Mouse (Mus musculus): ENCODE measurements around the gene Tex9. TPM values are rescaled to one million over a fixed set of nuclear protein-coding genes. Genes with fewer than 3 reads are reported as not detected.

The Tex9 gene
- polyA plus RNA-seq (2015; fragmentation: Nextera tagmentation; extraction: Ambion mirVana), result 32.6 and 37.3 TPM in 2 replicates

DNA sequence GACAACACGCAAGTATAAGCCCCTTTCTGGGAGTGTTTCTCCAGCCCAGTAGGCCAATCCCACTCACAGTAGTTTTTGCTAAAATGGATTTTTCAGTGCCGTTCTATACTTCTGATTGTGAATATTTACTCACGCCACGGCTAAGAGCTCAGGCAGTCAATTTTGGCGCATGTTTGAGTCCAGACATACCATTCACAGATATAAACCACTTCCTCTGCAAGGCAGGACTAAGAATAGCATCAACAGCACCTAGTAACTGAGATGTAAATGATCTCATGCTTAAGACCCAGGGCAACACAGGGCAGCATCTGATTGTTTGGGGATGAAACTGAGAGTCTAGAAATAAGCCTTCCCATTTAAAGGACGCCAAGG lies at the start of gene Tex9:
Tex9 (minus strand) TSS at position 19 of the 372 bp plus-strand sequence.
- WGBS, result 5% methylated on average over 6 of the region's 6 CpGs
- Histone ChIP-seq H3K9me3 (no peaks in the 10 kb centered on the region), H3K36me3 (replicated peaks) (no peaks in the 10 kb centered on the region), H3K4me3 (peak within 1 kb of the TSS; percentile 76), H3K4me2 (peak within 1 kb of the TSS; percentile 56), H3K4me1 (peaks cover 15% of the 10 kb centered on the region; the same call in 1 of the 2 replicates), H3K27me3 (replicated peaks) (no peaks in the 10 kb centered on the region), H3K27ac (peak within 1 kb of the TSS; percentile 88), H3K9ac (peak within 1 kb of the TSS; percentile 67)
- ATAC-seq (replicated peaks), result peak; percentile 56

DNA sequence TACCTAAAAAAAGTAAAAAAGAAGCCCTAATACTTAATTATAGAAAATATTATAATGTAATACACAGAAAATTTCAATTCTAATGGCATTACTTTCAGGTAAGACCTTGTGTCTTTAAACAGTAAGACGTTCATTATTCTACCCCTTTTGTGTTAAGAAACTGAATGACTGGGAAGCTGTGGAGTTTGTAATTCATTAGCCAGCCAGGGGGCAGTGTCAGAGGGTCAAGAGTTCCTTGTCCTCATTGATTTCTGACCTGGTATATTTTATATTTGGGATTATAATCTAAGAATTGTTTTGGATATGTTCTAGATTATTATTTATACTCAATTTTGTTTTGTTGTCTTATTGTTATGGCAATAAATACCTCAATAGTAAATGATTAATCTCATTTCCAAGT lies 45.1 kb upstream of the Tex9 start:
- Histone ChIP-seq H3K36me3 (replicated peaks) (0 out of 2 replicates have a peak, but pooled peaks cover 3% of the 10 kb centered on the region), H3K4me3 (no peak overlapping the region), H3K4me2 (no peak overlapping the region), H3K9ac (no peak overlapping the region), H3K27ac (no peak overlapping the region), H3K9me3 (no peaks in the 10 kb centered on the region), H3K27me3 (replicated peaks) (no peaks in the 10 kb centered on the region), H3K4me1 (0 out of 2 replicates have a peak, but pooled peaks cover 4% of the 10 kb centered on the region)
- 31% methylated on average over 1 of the region's 1 CpGs for WGBS
- ATAC-seq (replicated peaks), result no peak

DNA sequence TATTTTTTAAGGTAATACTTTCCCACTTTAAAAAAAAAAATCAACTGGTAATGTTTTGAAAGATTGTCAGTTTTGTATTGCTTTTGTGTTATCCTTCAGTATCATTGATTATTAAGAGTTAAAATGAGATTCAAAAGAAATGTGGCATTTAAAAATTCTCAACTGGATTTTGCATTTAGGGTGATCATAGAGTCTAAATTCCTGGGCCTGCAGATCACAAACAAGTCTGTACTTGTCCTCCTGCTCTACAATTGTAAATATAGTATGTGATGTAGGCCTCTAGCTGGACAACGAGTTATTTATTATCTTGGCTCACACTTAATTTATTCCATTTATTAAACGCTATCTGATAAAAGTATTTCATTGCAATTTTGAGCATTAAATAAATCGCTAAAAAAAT lies 43.4 kb upstream of the Tex9 start:
- H3K27ac ChIP-seq, result no peak overlapping the region
- ATAC-seq (replicated peaks), result no peak
- H3K9ac ChIP-seq, result no peak overlapping the region
- 0 out of 2 replicates have a peak, but pooled peaks cover under 1% of the 10 kb centered on the region for H3K36me3 ChIP-seq (replicated peaks)
- no peak overlapping the region for H3K4me3 ChIP-seq
- WGBS, result 83% methylated on average over 3 of the region's 3 CpGs
- H3K4me2 ChIP-seq, result peak overlapping the region; percentile 53; the same call in 1 of the 2 replicates
- H3K9me3 ChIP-seq, result no peaks in the 10 kb centered on the region
- H3K27me3 ChIP-seq (replicated peaks), result no peaks in the 10 kb centered on the region
- H3K4me1 ChIP-seq, result peaks cover 10% of the 10 kb centered on the region

DNA sequence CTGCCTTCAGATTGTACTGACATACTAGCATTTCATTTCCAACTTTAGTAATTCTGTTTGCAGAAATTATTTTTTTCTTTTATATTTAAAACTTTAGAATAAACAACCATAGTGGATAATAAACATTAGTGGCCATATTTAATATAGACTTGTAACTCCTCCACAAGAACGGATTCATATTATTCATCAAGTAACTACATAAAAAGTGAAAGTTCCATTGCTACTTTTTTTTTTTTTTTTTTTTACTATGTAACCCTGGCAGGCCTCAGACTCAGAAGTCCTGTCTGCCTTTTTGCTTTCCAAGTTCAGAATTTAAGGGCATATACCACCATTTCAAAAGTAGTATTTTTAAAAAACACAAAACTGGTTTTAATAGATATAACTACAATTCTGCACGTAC lies 43.0 kb upstream of the Tex9 start:
- Histone ChIP-seq H3K27me3 (replicated peaks) (no peaks in the 10 kb centered on the region), H3K4me1 (peaks cover 11% of the 10 kb centered on the region), H3K9ac (no peak overlapping the region), H3K36me3 (replicated peaks) (no peaks in the 10 kb centered on the region), H3K9me3 (no peaks in the 10 kb centered on the region), H3K4me3 (0 out of 2 replicates have a peak overlapping the region, but pooled peaks have one; percentile 15), H3K4me2 (peak overlapping the region; percentile 53), H3K27ac (no peak overlapping the region)
- ATAC-seq (replicated peaks), result no peak
- WGBS, result 88% methylated on average over 2 of the region's 2 CpGs

- WGBS, result 0% methylated on average over 2 of the region's 2 CpGs
- H3K4me3 ChIP-seq, result peak overlapping the region; percentile 98
- H3K36me3 ChIP-seq (replicated peaks), result no peaks in the 10 kb centered on the region
- H3K4me2 ChIP-seq, result peak overlapping the region; percentile 81
- peak overlapping the region; percentile 97 for H3K9ac ChIP-seq
- H3K4me1 ChIP-seq, result peaks cover 14% of the 10 kb centered on the region
- peak; percentile 21; the same call in 1 of the 2 replicates for ATAC-seq (replicated peaks)
- H3K9me3 ChIP-seq, result no peaks in the 10 kb centered on the region
- H3K27me3 ChIP-seq (replicated peaks), result no peaks in the 10 kb centered on the region
- peak overlapping the region; percentile 100 for H3K27ac ChIP-seq
Observed at GRCm38 (mm10) chr9:72533089-72533415, 41.0 kb upstream of the Tex9 start.

- H3K27me3 ChIP-seq (replicated peaks), result no peaks in the 10 kb centered on the region
- H3K9me3 ChIP-seq, result no peaks in the 10 kb centered on the region
- ATAC-seq (replicated peaks), result peak; percentile 52
- under 1% methylated on average over 51 of the region's 55 CpGs for whole genome bisulfite sequencing
- peak overlapping the region; percentile 98 for H3K4me3 ChIP-seq
- peaks cover 14% of the 10 kb centered on the region for H3K4me1 ChIP-seq
- peak overlapping the region; percentile 100 for H3K27ac ChIP-seq
- H3K36me3 ChIP-seq (replicated peaks), result no peaks in the 10 kb centered on the region
- H3K4me2 ChIP-seq, result peak overlapping the region; percentile 81
- peak overlapping the region; percentile 97 for H3K9ac ChIP-seq
Observed at GRCm38 (mm10) chr9:72532381-72533088, 40.5 kb upstream of the Tex9 start.

GRCm38 (mm10) chr9:72531996-72532380 lies 40.0 kb upstream of the Tex9 start, which contains the start of gene Rfx7:
Rfx7 (plus strand) TSS chr9:72532240.
- H3K4me3 ChIP-seq, result peak within 1 kb of the TSS; percentile 98
- H3K27me3 ChIP-seq (replicated peaks), result no peaks in the 10 kb centered on the region
- H3K9ac ChIP-seq, result peak within 1 kb of the TSS; percentile 97
- WGBS, result under 1% methylated on average over 50 of the region's 63 CpGs
- ATAC-seq (replicated peaks), result peak; percentile 93
- peak within 1 kb of the TSS; percentile 100 for H3K27ac ChIP-seq
- no peaks in the 10 kb centered on the region for H3K36me3 ChIP-seq (replicated peaks)
- peak within 1 kb of the TSS; percentile 81 for H3K4me2 ChIP-seq
- H3K9me3 ChIP-seq, result no peaks in the 10 kb centered on the region
- peaks cover 14% of the 10 kb centered on the region for H3K4me1 ChIP-seq

GRCm38 (mm10) chr9:72531291-72531995 lies 39.4 kb upstream of the Tex9 start:
- H3K4me1 ChIP-seq, result peaks cover 14% of the 10 kb centered on the region
- H3K36me3 ChIP-seq (replicated peaks), result no peaks in the 10 kb centered on the region
- WGBS, result 1% methylated on average over 33 of the region's 35 CpGs
- H3K4me2 ChIP-seq, result peak overlapping the region; percentile 81
- H3K4me3 ChIP-seq, result peak overlapping the region; percentile 98
- no peaks in the 10 kb centered on the region for H3K9me3 ChIP-seq
- H3K9ac ChIP-seq, result peak overlapping the region; percentile 97
- peak; percentile 94 for ATAC-seq (replicated peaks)
- H3K27me3 ChIP-seq (replicated peaks), result no peaks in the 10 kb centered on the region
- peak overlapping the region; percentile 100 for H3K27ac ChIP-seq

DNA sequence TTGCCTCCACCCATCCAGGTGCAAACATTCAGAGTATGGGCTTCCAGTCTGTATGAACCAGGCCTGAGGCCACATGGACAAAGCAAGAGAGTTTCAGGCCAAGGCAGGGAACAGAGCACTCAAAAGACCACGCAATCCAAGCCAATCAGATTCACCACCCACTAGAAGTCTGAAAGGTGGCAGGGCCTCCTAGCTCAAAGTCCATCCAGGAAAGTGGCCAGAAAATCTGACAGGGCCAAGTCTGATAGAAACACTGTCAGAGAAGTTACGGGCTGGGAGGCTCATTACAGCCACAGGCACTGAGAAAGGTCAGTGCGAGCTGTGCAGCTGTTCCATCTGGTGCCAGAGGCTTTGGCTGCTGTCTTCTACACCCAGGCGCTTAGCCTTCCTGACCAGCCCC lies 38.8 kb upstream of the Tex9 start:
- peak overlapping the region; percentile 97 for H3K9ac ChIP-seq
- H3K4me2 ChIP-seq, result peak overlapping the region; percentile 81
- no peaks in the 10 kb centered on the region for H3K36me3 ChIP-seq (replicated peaks)
- H3K27ac ChIP-seq, result peak overlapping the region; percentile 100
- H3K9me3 ChIP-seq, result no peaks in the 10 kb centered on the region
- H3K27me3 ChIP-seq (replicated peaks), result no peaks in the 10 kb centered on the region
- peaks cover 14% of the 10 kb centered on the region for H3K4me1 ChIP-seq
- 27% methylated on average over 4 of the region's 4 CpGs for WGBS
- peak overlapping the region; percentile 98 for H3K4me3 ChIP-seq
- ATAC-seq (replicated peaks), result peak; percentile 16; the same call in 1 of the 2 replicates

DNA sequence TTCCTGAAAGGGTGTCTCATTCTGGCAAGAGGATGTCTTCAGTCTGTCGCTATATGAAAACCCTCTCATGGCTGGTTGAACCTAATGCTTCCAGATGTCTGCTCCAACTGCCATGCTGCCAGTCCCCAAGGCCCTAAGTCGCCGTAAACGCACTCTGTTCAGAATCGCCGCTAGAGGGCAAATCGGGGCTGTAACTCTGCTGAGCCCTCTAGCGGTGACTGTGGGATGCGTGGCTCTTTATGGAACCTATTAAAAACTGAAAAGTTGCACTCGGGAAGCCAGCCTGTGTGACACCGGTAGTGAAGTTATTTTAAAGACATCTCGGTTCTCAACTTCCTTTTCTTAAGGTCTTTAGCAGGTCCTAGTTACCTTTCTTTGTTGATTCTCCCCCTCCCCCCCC lies 38.2 kb upstream of the Tex9 start:
- no peaks in the 10 kb centered on the region for H3K27me3 ChIP-seq (replicated peaks)
- H3K4me1 ChIP-seq, result peaks cover 14% of the 10 kb centered on the region
- H3K9me3 ChIP-seq, result no peaks in the 10 kb centered on the region
- peak overlapping the region; percentile 81; the same call in 1 of the 2 replicates for H3K4me2 ChIP-seq
- under 1% methylated on average over 12 of the region's 12 CpGs for WGBS
- H3K36me3 ChIP-seq (replicated peaks), result no peaks in the 10 kb centered on the region
- no peak for ATAC-seq (replicated peaks)
- H3K4me3 ChIP-seq, result no peak overlapping the region
- peak overlapping the region; percentile 100; the same call in 1 of the 2 replicates for H3K27ac ChIP-seq
- H3K9ac ChIP-seq, result no peak overlapping the region

DNA sequence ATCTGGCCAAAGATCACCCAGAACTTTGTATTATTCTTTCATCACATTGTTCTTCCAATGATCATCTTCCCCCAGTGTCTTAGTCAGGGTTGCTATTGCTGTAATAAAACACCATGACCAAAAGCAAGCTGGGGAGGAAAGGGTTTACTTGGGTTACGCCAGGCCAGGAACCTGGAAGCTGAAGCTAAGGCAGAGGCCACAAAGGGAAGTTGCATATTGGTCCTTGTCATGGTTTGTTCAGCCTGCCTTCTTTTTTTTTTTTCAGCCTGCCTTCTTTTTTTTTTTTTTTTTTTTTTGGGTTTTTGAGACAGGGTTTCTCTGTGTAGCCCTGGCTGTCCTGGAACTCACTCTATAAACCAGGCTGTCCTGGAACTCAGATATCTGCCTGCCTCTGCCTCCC lies 34.1 kb upstream of the Tex9 start:
- no peak overlapping the region for H3K4me3 ChIP-seq
- no peaks in the 10 kb centered on the region for H3K9me3 ChIP-seq
- H3K27ac ChIP-seq, result no peak overlapping the region
- no peak overlapping the region for H3K4me2 ChIP-seq
- H3K9ac ChIP-seq, result no peak overlapping the region
- WGBS, result 71% methylated on average over 1 of the region's 1 CpGs
- H3K4me1 ChIP-seq, result peaks cover 12% of the 10 kb centered on the region
- ATAC-seq (replicated peaks), result no peak
- no peaks in the 10 kb centered on the region for H3K36me3 ChIP-seq (replicated peaks)
- H3K27me3 ChIP-seq (replicated peaks), result no peaks in the 10 kb centered on the region

- H3K27me3 ChIP-seq (replicated peaks), result no peaks in the 10 kb centered on the region
- H3K27ac ChIP-seq, result no peak overlapping the region
- H3K4me1 ChIP-seq, result no peaks in the 10 kb centered on the region
- no peaks in the 10 kb centered on the region for H3K9me3 ChIP-seq
- no peak overlapping the region for H3K4me2 ChIP-seq
- no peak overlapping the region for H3K4me3 ChIP-seq
- H3K36me3 ChIP-seq (replicated peaks), result no peaks in the 10 kb centered on the region
- H3K9ac ChIP-seq, result no peak overlapping the region
- no peak for ATAC-seq (replicated peaks)
Observed at GRCm38 (mm10) chr9:72520849-72521248, 28.8 kb upstream of the Tex9 start.

All from midbrain, embryonic 15.5 days (tissue).